Mouse (Mus musculus): ENCODE measurements around the gene Cfap157.

Gene Cfap157

DNA sequence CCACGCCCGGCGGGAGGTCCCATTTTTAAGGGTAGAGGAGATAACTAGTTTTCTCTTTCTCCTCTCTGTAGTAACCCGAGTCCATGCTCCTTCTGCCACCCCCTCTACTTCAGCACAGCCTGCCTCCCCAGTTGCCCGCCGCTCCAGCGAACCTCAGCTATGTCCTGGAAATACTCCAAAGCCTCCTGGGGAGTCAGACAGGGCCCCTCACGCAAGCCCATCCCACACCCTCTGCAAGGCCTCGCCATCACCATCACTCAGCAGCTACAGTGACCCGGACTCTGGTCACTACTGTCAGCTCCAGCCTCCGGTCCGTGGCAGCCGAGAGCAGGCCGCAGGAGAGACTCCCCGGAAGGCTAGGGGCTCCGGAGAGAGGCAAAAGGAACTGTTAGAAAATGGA lies 35.1 kb downstream of the Cfap157 start:
- no peak for DNase-seq

DNA sequence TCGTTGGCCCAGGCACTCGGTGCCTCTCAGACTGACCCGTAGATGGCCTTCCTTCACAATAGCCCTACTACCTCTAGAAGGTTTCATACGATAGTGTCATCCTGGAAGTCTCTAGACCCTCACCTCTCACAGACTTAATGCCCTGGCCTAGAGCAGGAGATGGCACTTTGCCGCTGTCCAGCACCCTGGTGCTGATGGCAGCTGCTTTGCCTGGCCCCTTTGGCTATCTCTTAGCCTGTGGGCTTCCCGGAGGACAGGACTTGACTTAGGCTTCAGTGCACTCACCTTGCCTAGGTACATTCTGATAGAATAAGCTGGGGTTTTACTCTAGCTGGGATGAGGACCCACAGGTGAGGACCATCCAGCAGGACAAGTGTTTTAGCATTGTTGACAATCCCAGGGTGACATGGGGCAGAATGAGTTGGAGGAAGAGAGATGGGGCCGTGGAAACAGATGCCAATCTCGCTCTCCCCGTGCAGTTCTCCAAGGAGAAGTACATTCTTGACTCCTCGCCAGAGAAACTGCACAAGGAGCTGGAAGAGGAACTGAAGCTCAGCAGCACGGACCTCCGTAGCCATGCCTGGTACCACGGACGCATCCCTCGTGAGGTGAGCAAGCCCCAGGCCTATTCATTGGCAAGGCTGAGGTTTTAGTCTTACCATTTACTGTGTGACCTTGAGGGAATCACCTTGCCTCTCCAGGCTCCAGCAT lies 39.8 kb downstream of the Cfap157 start:
- no peak for DNase-seq

- DNase-seq, result peak; percentile 80
Observed at GRCm38 (mm10) chr2:32742173-32742531, 42.1 kb downstream of the Cfap157 start.

GRCm38 (mm10) chr2:32741273-32742172 lies 42.7 kb downstream of the Cfap157 start:
- DNase-seq, result peak; percentile 42

GRCm38 (mm10) chr2:32740916-32741272 lies 43.3 kb downstream of the Cfap157 start, which contains the start of gene 6330409D20Rik:
Gene 6330409D20Rik (minus strand): TSS chr2:32741016.
- no peak for DNase-seq

DNA sequence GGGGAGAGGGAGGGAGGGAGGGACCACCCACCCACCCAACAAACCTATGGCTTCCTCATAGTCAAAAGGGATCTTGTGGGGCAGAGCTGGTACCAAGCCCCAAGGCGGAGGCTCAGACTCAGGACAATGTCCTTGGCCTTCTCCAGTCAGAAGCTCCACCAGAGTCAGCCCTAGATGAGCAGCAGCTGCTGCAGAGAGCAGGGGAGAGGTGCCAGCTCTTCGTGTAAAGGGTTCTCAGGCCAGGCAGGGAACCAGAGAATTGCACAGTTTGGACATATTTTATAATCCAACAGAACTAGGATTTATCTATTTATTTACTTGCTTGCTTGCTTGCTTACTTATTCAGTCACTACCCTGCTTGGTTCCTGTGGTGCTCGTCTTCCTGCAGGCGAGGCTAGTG lies 44.9 kb downstream of the Cfap157 start:
- no peak for DNase-seq

DNA sequence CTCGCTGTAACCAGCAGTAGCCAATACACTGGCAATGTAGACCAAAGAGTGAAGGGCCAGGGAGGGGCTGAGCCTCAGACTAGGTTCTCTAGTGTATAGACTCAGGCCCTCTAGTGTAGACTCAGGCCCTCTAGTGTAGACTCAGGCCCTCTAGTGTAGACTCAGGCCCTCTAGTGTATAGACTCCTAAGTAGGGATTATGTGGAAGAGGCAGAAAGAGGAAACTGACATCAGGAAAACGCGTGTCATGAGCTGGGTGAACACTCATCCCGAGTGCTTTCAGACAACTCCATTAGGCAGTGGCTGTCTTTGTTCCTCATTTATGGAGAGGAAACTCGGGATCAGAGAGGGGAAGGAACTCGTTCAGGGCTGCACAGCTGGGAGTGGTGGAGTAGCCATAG lies 47.2 kb downstream of the Cfap157 start:
- DNase-seq, result no peak

- DNase-seq, result no peak
Observed at GRCm38 (mm10) chr2:32736306-32736829, 47.9 kb downstream of the Cfap157 start.

DNA sequence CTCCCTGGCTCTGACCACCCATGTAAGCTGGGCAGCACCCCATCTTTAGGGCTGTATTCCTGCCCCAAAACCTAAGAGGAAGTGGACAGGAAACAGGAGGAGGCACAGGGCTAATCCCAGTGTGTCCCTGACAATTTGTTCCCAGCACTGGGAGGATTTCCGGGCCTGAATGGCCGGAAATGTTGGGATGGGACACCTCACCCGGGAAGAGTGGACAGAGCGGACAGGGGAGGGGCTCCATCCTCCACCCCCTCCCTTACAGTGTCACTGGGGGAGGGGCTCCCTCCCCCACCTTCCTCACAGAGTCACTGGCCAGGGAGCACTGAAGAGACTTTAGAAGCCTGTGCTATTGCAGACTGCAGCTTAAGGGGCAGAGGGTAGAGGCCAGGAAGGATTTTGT lies 49.3 kb downstream of the Cfap157 start:
- DNase-seq, result no peak

GRCm38 (mm10) chr2:32734480-32734879 lies 49.7 kb downstream of the Cfap157 start:
- DNase-seq, result no peak

- DNase-seq, result no peak
Observed at GRCm38 (mm10) chr2:32732695-32733094, 51.5 kb downstream of the Cfap157 start.

- no peak for DNase-seq
Observed at GRCm38 (mm10) chr2:32731911-32732310, 52.3 kb downstream of the Cfap157 start.

GRCm38 (mm10) chr2:32730854-32731253 lies 53.4 kb downstream of the Cfap157 start:
- DNase-seq, result no peak

DNA sequence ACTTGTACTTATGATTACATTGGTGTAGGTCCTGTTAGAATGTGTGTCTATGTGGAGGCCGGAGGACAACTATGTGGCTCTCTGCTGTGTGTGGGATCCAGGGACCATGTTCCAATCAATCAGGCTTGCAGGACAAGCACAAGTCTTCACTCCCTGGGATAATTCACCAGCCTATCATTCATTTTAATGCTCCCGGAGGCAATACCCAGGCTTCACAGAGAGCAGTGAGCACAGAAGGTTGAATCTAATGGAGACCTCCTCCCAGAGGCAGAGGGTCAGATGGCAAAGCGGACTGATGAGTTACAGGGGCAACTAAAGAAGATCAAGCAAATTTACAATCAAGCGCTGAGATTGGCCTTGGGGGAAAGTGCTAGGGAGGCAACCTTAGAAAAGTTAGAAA lies 54.7 kb downstream of the Cfap157 start:
- no peak for DNase-seq

DNA sequence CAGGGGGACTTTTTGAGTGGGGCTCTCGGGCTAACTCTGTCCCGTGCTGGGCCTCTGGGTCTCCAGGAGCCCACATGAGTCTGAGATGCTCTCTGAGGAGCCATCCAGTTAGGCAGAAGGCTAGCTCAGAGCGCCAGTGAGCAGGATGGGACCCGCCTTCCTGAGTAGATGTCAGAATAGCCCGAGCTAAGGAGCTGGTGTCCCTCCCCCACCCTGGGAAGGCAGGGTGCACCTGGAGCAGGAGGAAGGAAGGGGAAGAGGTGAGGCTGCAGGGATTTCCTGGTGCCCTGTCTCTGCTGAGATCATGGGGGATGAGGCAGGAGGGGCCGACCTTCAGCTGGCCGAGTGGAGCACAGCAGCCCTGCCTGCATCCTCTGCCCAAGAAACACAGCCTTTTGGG lies 55.8 kb downstream of the Cfap157 start:
- no peak for DNase-seq

GRCm38 (mm10) chr2:32727435-32727834 lies 56.8 kb downstream of the Cfap157 start:
- DNase-seq, result peak; percentile 92

Data from layer of hippocampus, adult 9-11 months (tissue).